Mouse (Mus musculus) bone marrow, adult 2 months (tissue): Measurements from ENCODE around the gene Map3k5.

Experiments used
- CTCF ChIP-seq: fragments of 200-500 bp; IDR thresholded peaks from 2 replicates; pipeline ENCODE4 v1.5.1; 2011; ENCODE audit warnings: low read length, control low read depth; ENCODE audit not compliant: control insufficient read depth, insufficient read depth
- POLR2A ChIP-seq: fragments of 200-500 bp; IDR thresholded peaks from 2 replicates; pipeline ENCODE4 v1.6.1; 2011; ENCODE audit warnings: low read depth, mild to moderate bottlenecking, control low read depth, low read length, borderline replicate concordance; ENCODE audit not compliant: control insufficient read depth

GRCm38 (mm10) chr10:19935295-19935623, 987 bp downstream of the Map3k5 start:
- no peak for TF ChIP-seq POLR2A
- no peak for TF ChIP-seq CTCF
